ENCODE assay signal across 19 mouse cellular contexts in genomic region chr2:128692336-128692735, GRCm38 (mm10). TPM values are rescaled to one million over a fixed set of nuclear protein-coding genes. Genes with fewer than 3 reads are reported as not detected.
DNase-seq lines count a peak whose midpoint lies in the region; ATAC-seq and TF ChIP-seq lines count a peak whose summit lies in the region.
"Had no signal": no experiment of that assay in that cellular context is flagged by ENCODE, and none has a peak within 500 bp of the region (broad histone marks: within the 10 kb centered on the region; RNA-seq: fewer than 3 reads in every experiment).

No protein-coding gene starts in this region.

- TF ChIP-seq CTCF in testis, adult 2 months (IDR thresholded peaks at IDR 0.05; ENCODE audit: control insufficient read depth, insufficient read depth, insufficient replicate concordance, low read depth, low read length): no peak
- peak; percentile 50 for TF ChIP-seq CTCF in Patski (IDR thresholded peaks at IDR 0.05)
- no peak for TF ChIP-seq CTCF in intestine, postnatal 0 days (IDR thresholded peaks at IDR 0.05; ENCODE audit: low read depth)

- CTCF ChIA-PET in Patski (lab: Charles Lee): interaction anchor here (8.7 kb wide), 1 partner anchor 123 kb away, joined by 91 read pairs; the partner anchor contains the start of gene Tmem87b

- no peaks in the 10 kb centered on the region for H3K9me3 ChIP-seq in embryonic facial prominence, embryonic 13.5 days
- no peaks in the 10 kb centered on the region for H3K9me3 ChIP-seq in limb, embryonic 14.5 days (ENCODE audit: control insufficient read depth, low read length)
- H3K9me3 ChIP-seq in intestine, postnatal 0 days (ENCODE audit: control insufficient read depth): no peaks in the 10 kb centered on the region
- H3K9me3 ChIP-seq in forebrain, embryonic 13.5 days (replicated peaks): no peaks in the 10 kb centered on the region
- H3K9me3 ChIP-seq: forebrain, embryonic 15.5 days; G1E; hindbrain, embryonic 13.5 days had no signal

- H3K4me2 ChIP-seq in embryonic facial prominence, embryonic 13.5 days: no peak overlapping the region
- no peak overlapping the region for H3K4me2 ChIP-seq in limb, embryonic 14.5 days (replicated peaks; ENCODE audit: low read depth, low read length, severe bottlenecking)
- H3K4me2 ChIP-seq in intestine, postnatal 0 days (replicated peaks; ENCODE audit: low read depth): no peak overlapping the region
- H3K4me2 ChIP-seq in forebrain, embryonic 13.5 days: no peak overlapping the region
- H3K4me2 ChIP-seq: forebrain, embryonic 15.5 days; hindbrain, embryonic 13.5 days had no signal

- H3K27me3 ChIP-seq in testis, adult 2 months (ENCODE audit: control insufficient read depth, insufficient read depth, low read length): no peaks in the 10 kb centered on the region
- no peaks in the 10 kb centered on the region for H3K27me3 ChIP-seq in Patski
- no peaks in the 10 kb centered on the region for H3K27me3 ChIP-seq in embryonic facial prominence, embryonic 13.5 days
- no peaks in the 10 kb centered on the region for H3K27me3 ChIP-seq in limb, embryonic 14.5 days (ENCODE audit: control insufficient read depth, insufficient read depth, low read length)
- H3K27me3 ChIP-seq in intestine, postnatal 0 days (replicated peaks; ENCODE audit: control insufficient read depth, insufficient read depth, low read length): no peaks in the 10 kb centered on the region
- H3K27me3 ChIP-seq in forebrain, embryonic 13.5 days: peaks cover 7% of the 10 kb centered on the region
- H3K27me3 ChIP-seq: forebrain, embryonic 15.5 days had no signal

- no peaks in the 10 kb centered on the region for H3K36me3 ChIP-seq in testis, adult 2 months (ENCODE audit: control insufficient read depth, insufficient read depth, low read length)
- H3K36me3 ChIP-seq in embryonic facial prominence, embryonic 13.5 days: no peaks in the 10 kb centered on the region
- H3K36me3 ChIP-seq in limb, embryonic 14.5 days (ENCODE audit: control insufficient read depth, insufficient read depth, low read length): no peaks in the 10 kb centered on the region
- no peaks in the 10 kb centered on the region for H3K36me3 ChIP-seq in intestine, postnatal 0 days (ENCODE audit: control insufficient read depth, insufficient read depth)
- no peaks in the 10 kb centered on the region for H3K36me3 ChIP-seq in forebrain, embryonic 13.5 days (ENCODE audit: poor library complexity, severe bottlenecking)
- H3K36me3 ChIP-seq: forebrain, embryonic 15.5 days; G1E; hindbrain, embryonic 13.5 days had no signal

- H3K9ac ChIP-seq in embryonic facial prominence, embryonic 13.5 days: no peak overlapping the region
- peak overlapping the region; percentile 31 for H3K9ac ChIP-seq in limb, embryonic 14.5 days (ENCODE audit: low read depth, low read length, severe bottlenecking)
- no peak overlapping the region for H3K9ac ChIP-seq in intestine, postnatal 0 days (ENCODE audit: low read depth, low read length)
- no peak overlapping the region for H3K9ac ChIP-seq in forebrain, embryonic 13.5 days
- H3K9ac ChIP-seq: forebrain, embryonic 15.5 days; hindbrain, embryonic 13.5 days; liver, postnatal 0 days had no signal

- peak overlapping the region; percentile 26; the same call in 1 of the 2 replicates for H3K27ac ChIP-seq in testis, adult 2 months (ENCODE audit: control insufficient read depth, insufficient read depth, low read depth, low read length)
- peak overlapping the region; percentile 22; the same call in 1 of the 2 replicates for H3K27ac ChIP-seq in embryonic facial prominence, embryonic 13.5 days
- no peak overlapping the region for H3K27ac ChIP-seq in limb, embryonic 14.5 days (replicated peaks; ENCODE audit: low read depth, low read length)
- no peak overlapping the region for H3K27ac ChIP-seq in intestine, postnatal 0 days (ENCODE audit: low read depth, low read length)
- H3K27ac ChIP-seq in forebrain, embryonic 13.5 days: no peak overlapping the region
- H3K27ac ChIP-seq: forebrain, embryonic 15.5 days; hindbrain, embryonic 13.5 days had no signal

- TF ChIP-seq POLR2A in testis, adult 2 months (IDR thresholded peaks at IDR 0.05; ENCODE audit: control insufficient read depth, low read depth, low read length): no peak
- no peak for TF ChIP-seq POLR2A in limb, embryonic 14.5 days (IDR thresholded peaks at IDR 0.05; ENCODE audit: borderline replicate concordance, extremely low read depth, insufficient read depth, insufficient read length)

- in situ Hi-C loops in Patski (cut with MboI; ENCODE audit: low pct_unique_long_range_greater_than_20kb): no loop called here

- H3K4me1 ChIP-seq in testis, adult 2 months (ENCODE audit: control insufficient read depth, insufficient read depth, low read length): peaks cover 7% of the 10 kb centered on the region
- H3K4me1 ChIP-seq in embryonic facial prominence, embryonic 13.5 days: peaks cover 5% of the 10 kb centered on the region
- 0 out of 2 replicates have a peak, but pooled peaks cover 5% of the 10 kb centered on the region for H3K4me1 ChIP-seq in limb, embryonic 14.5 days (ENCODE audit: control insufficient read depth, insufficient read depth, low read length)
- H3K4me1 ChIP-seq in intestine, postnatal 0 days (replicated peaks; ENCODE audit: control insufficient read depth, insufficient read depth, low read length): 0 out of 2 replicates have a peak, but pooled peaks cover 4% of the 10 kb centered on the region
- H3K4me1 ChIP-seq in forebrain, embryonic 13.5 days: 0 out of 2 replicates have a peak, but pooled peaks cover 5% of the 10 kb centered on the region

- no peak for DNase-seq in testis, postnatal 14 days (ENCODE audit: low spot score)
- peak; percentile 28 for DNase-seq in Patski (ENCODE audit: low read depth, low spot score)
- DNase-seq in limb, embryonic 14.5 days (ENCODE audit: low spot score): peak; percentile 14
- DNase-seq: adrenal gland, postnatal 14 days; cerebellum, adult 11 months; cerebellum, postnatal 25 days; embryo, embryonic 11 days; gastrocnemius, postnatal 25 days; kidney, adult 9 months; liver, postnatal 0 days; right cerebral cortex, postnatal 25 days had no signal

- WGBS in embryonic facial prominence, embryonic 13.5 days: 47% methylated on average over 14 of the region's 14 CpGs
- WGBS in limb, embryonic 14.5 days: 39% methylated on average over 14 of the region's 14 CpGs
- WGBS in intestine, postnatal 0 days: 78% methylated on average over 14 of the region's 14 CpGs
- WGBS in forebrain, embryonic 13.5 days: 71% methylated on average over 14 of the region's 14 CpGs

- peak; percentile 60 for ATAC-seq in Patski
- no peak for ATAC-seq in embryonic facial prominence, embryonic 13.5 days (ENCODE audit: insufficient number of reproducible peaks, insufficient read depth, low FRiP score, low TSS enrichment, low read depth)
- no peak for ATAC-seq in limb, embryonic 14.5 days (ENCODE audit: low FRiP score, low read depth)
- no peak for ATAC-seq in intestine, postnatal 0 days
- no peak for ATAC-seq in forebrain, embryonic 13.5 days
- ATAC-seq: forebrain, embryonic 15.5 days; inflammation-experienced regulatory T-cells, adult 6 months; liver, postnatal 0 days had no signal

- POLR2A ChIA-PET in Patski (lab: Charles Lee): no interaction called here

- no peak overlapping the region for H3K4me3 ChIP-seq in testis, adult 2 months (ENCODE audit: control insufficient read depth, low read depth, low read length)
- H3K4me3 ChIP-seq in embryonic facial prominence, embryonic 13.5 days: no peak overlapping the region
- no peak overlapping the region for H3K4me3 ChIP-seq in limb, embryonic 14.5 days (replicated peaks; ENCODE audit: low read length)
- no peak overlapping the region for H3K4me3 ChIP-seq in intestine, postnatal 0 days (ENCODE audit: low read depth, low read length)
- no peak overlapping the region for H3K4me3 ChIP-seq in forebrain, embryonic 13.5 days
- H3K4me3 ChIP-seq: forebrain, embryonic 15.5 days; hindbrain, embryonic 13.5 days had no signal

RNA-seq across cellular contexts. Expression of gene Anapc1, which starts 5.1 kb away (rescaled TPM):
- 29.5 and 29.9 TPM in 2 replicates for polyA plus RNA-seq in testis, adult 2 months (2012; rRNA removed)
- 57.0 TPM for polyA plus RNA-seq in Patski (2021)
- 65.4 and 72.5 TPM in 2 replicates for polyA plus RNA-seq in embryonic facial prominence, embryonic 13.5 days (2015; fragmentation: Nextera tagmentation; extraction: Ambion mirVana)
- 75.3 and 84.3 TPM in 2 replicates for polyA plus RNA-seq in limb, embryonic 14.5 days (2012; rRNA removed)
- 65.1 and 67.8 TPM in 2 replicates for polyA plus RNA-seq in limb, embryonic 14.5 days (2014; fragmentation: Nextera tagmentation; extraction: Ambion mirVana)
- 14.0 and 15.6 TPM in 2 replicates for polyA plus RNA-seq in intestine, postnatal 0 days (2015; fragmentation: Nextera tagmentation; extraction: Ambion mirVana)
- polyA plus RNA-seq in forebrain, embryonic 13.5 days (2015; fragmentation: Nextera tagmentation; extraction: Ambion mirVana): 57.5 and 65.6 TPM in 2 replicates

RNA-seq across cellular contexts. Expression of gene Mertk, which starts 6.4 kb away (rescaled TPM):
- polyA plus RNA-seq in testis, adult 2 months (2012; rRNA removed): 1.8 and 2.2 TPM in 2 replicates
- polyA plus RNA-seq in Patski (2021): 2.5 TPM
- 12.1 and 15.4 TPM in 2 replicates for polyA plus RNA-seq in embryonic facial prominence, embryonic 13.5 days (2015; fragmentation: Nextera tagmentation; extraction: Ambion mirVana)
- 13.5 and 14.9 TPM in 2 replicates for polyA plus RNA-seq in limb, embryonic 14.5 days (2012; rRNA removed)
- polyA plus RNA-seq in limb, embryonic 14.5 days (2014; fragmentation: Nextera tagmentation; extraction: Ambion mirVana): 11.1 and 12.3 TPM in 2 replicates
- 16.2 and 16.8 TPM in 2 replicates for polyA plus RNA-seq in intestine, postnatal 0 days (2015; fragmentation: Nextera tagmentation; extraction: Ambion mirVana)
- polyA plus RNA-seq in forebrain, embryonic 13.5 days (2015; fragmentation: Nextera tagmentation; extraction: Ambion mirVana): 0.56 and 0.88 TPM in 2 replicates
- polyA plus RNA-seq: G1E had no signal

Comparison
In these comparisons a context has a peak if more than half of its experiments do, and no peak if none do; other contexts are left out.
1. H3K27ac ChIP-seq: peak in testis, adult 2 months (single experiment) and embryonic facial prominence, embryonic 13.5 days (single experiment); none in limb, embryonic 14.5 days (single experiment), intestine, postnatal 0 days (single experiment) and forebrain, embryonic 13.5 days (single experiment).